Mouse (Mus musculus): ENCODE results near the gene Phf10. TPM values are rescaled to one million over a fixed set of nuclear protein-coding genes. Genes with fewer than 3 reads are reported as not detected.

The Phf10 gene
- polyA plus RNA-seq (2014; fragmentation: Illumina TruSeq; extraction: RNeasy Lipid Tissue Mini Kit (QIAGEN cat#74804); ENCODE audit: low read depth, low replicate concordance) = 91.2 TPM

GRCm38 (mm10) chr17:14960951-14961556 lies at the start of gene Phf10:
Gene Phf10, minus strand, starts transcription at chr17:14961273.

GRCm38 (mm10) chr17:15009706-15010413 lies 48.8 kb upstream of the Phf10 start, which contains the start of gene Gm3435:
Gene Gm3435, plus strand, starts transcription at chr17:15010176.

GRCm38 (mm10) chr17:14978362-14979038 lies 17.4 kb upstream of the Phf10 start, which contains the start of the genes 9030025P20Rik and Gm3417:
Gene 9030025P20Rik, plus strand, starts transcription at chr17:14978468.
Gene Gm3417, minus strand, starts transcription at chr17:14978790.

DNA sequence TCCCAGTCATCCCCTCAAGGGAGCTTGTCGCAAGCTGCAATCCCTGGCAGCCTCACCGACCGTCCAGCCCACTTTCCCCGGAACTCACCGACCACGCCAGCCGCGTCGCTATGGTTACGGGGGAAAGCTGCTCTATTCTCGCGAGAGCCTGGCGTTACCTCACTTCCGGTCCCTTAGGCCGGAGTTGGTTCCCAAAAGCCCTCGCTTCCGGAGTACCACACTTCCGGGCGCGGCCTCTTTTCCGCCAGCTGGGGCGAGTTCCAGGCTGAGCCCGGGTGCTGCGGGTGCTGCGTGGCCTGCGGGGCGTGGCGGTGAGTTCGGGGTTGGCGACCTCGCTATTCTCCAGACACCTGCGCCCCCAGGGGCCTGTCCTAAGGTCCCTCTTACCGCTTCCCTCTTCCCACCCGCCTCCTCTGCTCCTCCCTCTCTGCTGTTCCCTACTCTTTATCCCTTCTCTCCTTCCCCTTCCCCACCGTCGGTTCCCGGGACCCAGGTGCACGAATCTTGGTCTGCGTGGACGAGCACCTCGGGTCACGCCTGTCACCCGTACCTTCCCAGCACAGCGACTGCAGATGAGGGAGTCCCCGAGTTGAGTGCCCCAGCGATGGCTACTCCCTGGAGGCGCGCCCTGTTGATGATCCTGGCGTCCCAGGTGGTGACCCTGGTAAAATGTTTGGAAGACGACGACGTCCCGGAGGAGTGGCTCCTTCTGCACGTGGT lies 17.9 kb downstream of the Phf10 start, which contains the start of the genes Wdr27 and 1600012H06Rik:
TSS of gene Wdr27 (minus strand) at position 150 of the 720 bp plus-strand sequence.
TSS of gene 1600012H06Rik (plus strand) at position 176 of the 720 bp plus-strand sequence.

Other genes with a start within 250 kb of the Phf10 start
- gene Wdr27, start 18.1 kb downstream of the Phf10 start, polyA plus RNA-seq (2014; fragmentation: Illumina TruSeq; extraction: RNeasy Lipid Tissue Mini Kit (QIAGEN cat#74804); ENCODE audit: low read depth, low replicate concordance) = 2.1 TPM
- 80.4 TPM for gene 1600012H06Rik, start 18.1 kb downstream of the Phf10 start, polyA plus RNA-seq (2014; fragmentation: Illumina TruSeq; extraction: RNeasy Lipid Tissue Mini Kit (QIAGEN cat#74804); ENCODE audit: low read depth, low replicate concordance)
- 7.0 TPM for gene 9030025P20Rik, start 17.2 kb upstream of the Phf10 start, polyA plus RNA-seq (2014; fragmentation: Illumina TruSeq; extraction: RNeasy Lipid Tissue Mini Kit (QIAGEN cat#74804); ENCODE audit: low read depth, low replicate concordance)
- not detected for gene Gm3417, start 17.5 kb upstream of the Phf10 start, polyA plus RNA-seq (2014; fragmentation: Illumina TruSeq; extraction: RNeasy Lipid Tissue Mini Kit (QIAGEN cat#74804); ENCODE audit: low read depth, low replicate concordance)
- 7.9 TPM for gene Gm3435, start 48.9 kb upstream of the Phf10 start, polyA plus RNA-seq (2014; fragmentation: Illumina TruSeq; extraction: RNeasy Lipid Tissue Mini Kit (QIAGEN cat#74804); ENCODE audit: low read depth, low replicate concordance)
- 31.0 TPM for gene Ermard, start 79.9 kb upstream of the Phf10 start, polyA plus RNA-seq (2014; fragmentation: Illumina TruSeq; extraction: RNeasy Lipid Tissue Mini Kit (QIAGEN cat#74804); ENCODE audit: low read depth, low replicate concordance)
- 6.3 TPM for gene Tcte3, start 80.2 kb upstream of the Phf10 start, polyA plus RNA-seq (2014; fragmentation: Illumina TruSeq; extraction: RNeasy Lipid Tissue Mini Kit (QIAGEN cat#74804); ENCODE audit: low read depth, low replicate concordance)
- 2.4 TPM for gene Gm3448, start 80.3 kb upstream of the Phf10 start, polyA plus RNA-seq (2014; fragmentation: Illumina TruSeq; extraction: RNeasy Lipid Tissue Mini Kit (QIAGEN cat#74804); ENCODE audit: low read depth, low replicate concordance)

Measured in kidney, adult 10 weeks (tissue).